Mouse (Mus musculus): Measurements from ENCODE around the gene Adgrf3.

Adgrf3 gene

GRCm38 (mm10) chr5:30152007-30152406 is 53.5 kb downstream of the Adgrf3 start:
- DNase-seq (ENCODE audit: low spot score in 2 of 2) = no peak

- no peak for DNase-seq (ENCODE audit: low spot score in 2 of 2)
Measured at GRCm38 (mm10) chr5:30148133-30148920, 57.2 kb downstream of the Adgrf3 start.

GRCm38 (mm10) chr5:30146526-30146925 is 59.0 kb downstream of the Adgrf3 start:
- DNase-seq (ENCODE audit: low spot score in 2 of 2) = no peak

All from urinary bladder, postnatal 4 days (tissue).